Mouse (Mus musculus) cerebellum, adult 2 months (tissue): ENCODE measurements at regions not wholly inside any gene's neighbourhood (a gene's known extent, or its start where the extent isn't known, plus 50 kb on each side); places are given as distances from the start of the nearest gene placed in this dataset.

Experiments used
- CTCF ChIP-seq: fragments of 200-500 bp; IDR thresholded peaks from 2 replicates; pipeline ENCODE4 v1.5.1; 2011; ENCODE audit warnings: low read depth, mild to moderate bottlenecking, control low read depth, low read length, moderate library complexity, borderline replicate concordance; ENCODE audit not compliant: insufficient read depth
- POLR2A ChIP-seq: fragments of 200-500 bp; IDR thresholded peaks from 2 replicates; pipeline ENCODE4 v1.6.1; 2011; ENCODE audit warnings: low read length, control low read depth, borderline replicate concordance; ENCODE audit not compliant: insufficient read depth

- no peak for TF ChIP-seq CTCF
- TF ChIP-seq POLR2A, result no peak
Observed at GRCm38 (mm10) chr1:64297343-64297742, 175.3 kb upstream of the Klf7 start.
